Mouse (Mus musculus): ENCODE results near the gene Kcng1.
A peak's percentile ranks its signal among the peaks of the same experiment; 100 is the strongest.

Gene Kcng1

DNA sequence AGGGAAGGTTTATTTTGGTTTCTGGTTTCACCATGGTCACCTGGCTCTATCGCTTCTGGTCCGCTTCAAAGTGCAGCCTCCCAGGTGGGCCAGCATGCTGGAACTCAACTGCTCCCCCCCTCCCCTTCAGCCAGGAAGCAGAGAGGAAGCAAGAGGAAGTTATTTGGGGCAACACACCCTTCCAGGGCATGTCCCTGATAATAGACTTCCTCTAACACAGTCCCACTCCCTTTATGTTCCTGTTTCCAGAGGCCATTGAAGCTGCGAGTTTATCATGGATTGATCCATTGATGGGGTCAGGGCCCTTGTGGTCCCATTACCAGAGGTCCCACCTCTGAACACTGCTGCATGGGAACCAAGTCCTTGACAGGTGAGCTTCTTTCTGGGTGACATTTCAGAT, 21.4 kb downstream of the Kcng1 start:
- DNase-seq (ENCODE audit: inconsistent ontology term): no peak

DNA sequence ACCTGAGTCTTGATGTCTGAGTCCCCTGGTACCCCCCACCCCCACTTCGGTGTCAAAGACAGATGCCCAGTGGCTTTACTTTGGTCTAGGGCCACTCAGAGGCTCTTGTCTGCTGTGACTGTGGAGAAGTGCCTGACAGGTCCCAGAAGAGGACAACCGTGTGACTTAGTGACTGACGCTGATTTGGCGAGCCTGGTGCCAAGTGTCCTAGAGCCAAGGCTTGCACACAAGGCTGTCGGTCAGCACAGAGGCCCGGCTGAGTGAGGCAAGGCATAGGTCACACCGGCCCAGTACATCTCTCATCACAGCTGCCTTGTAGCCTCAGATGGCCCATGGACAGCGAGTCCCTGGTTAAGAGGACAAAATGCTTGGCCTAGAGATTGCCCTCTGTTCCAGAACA, 22.5 kb downstream of the Kcng1 start:
- DNase-seq (ENCODE audit: inconsistent ontology term): no peak

GRCm38 (mm10) chr2:168257188-168257587, 24.3 kb downstream of the Kcng1 start:
- DNase-seq (ENCODE audit: inconsistent ontology term): no peak

- no peak for DNase-seq (ENCODE audit: inconsistent ontology term)
These were observed 25.0 kb downstream of the Kcng1 start for GRCm38 (mm10) chr2:168256506-168256905.

GRCm38 (mm10) chr2:168253822-168254221, 27.7 kb downstream of the Kcng1 start:
- DNase-seq (ENCODE audit: inconsistent ontology term): no peak

DNA sequence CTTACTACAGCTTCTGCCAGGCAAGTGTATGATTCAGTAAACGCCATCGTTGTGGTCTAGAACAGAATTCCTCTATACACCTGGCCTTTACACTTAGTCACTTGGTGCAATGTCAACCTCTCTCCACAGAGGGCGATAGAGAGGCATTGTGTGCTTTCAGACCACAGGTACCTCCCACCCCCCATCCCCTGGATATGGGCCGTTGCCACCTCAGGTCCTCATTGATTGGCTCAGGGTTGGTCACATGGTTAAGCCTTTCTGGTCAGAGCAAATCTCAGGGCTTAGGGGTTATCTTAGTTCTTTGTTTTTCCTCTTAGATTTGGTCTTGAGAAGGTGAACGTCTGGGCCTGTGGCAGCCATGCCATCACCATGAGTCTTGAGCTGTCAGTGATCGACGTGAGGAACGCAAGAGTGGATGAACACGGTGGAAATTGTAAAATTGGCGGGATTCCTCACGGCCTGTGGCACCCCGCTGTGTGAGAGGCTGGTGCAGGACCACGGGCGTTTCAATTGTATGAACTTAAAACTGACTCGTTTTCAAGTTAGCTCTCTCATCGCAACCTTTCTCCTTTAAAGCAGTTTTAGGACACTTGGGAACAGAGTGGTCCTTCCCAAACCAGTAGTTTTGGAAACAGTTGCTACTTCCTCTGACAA, 28.8 kb downstream of the Kcng1 start:
- DNase-seq (ENCODE audit: inconsistent ontology term): peak; percentile 29

- peak; percentile 35 for DNase-seq (ENCODE audit: inconsistent ontology term)
These were observed 31.3 kb downstream of the Kcng1 start for GRCm38 (mm10) chr2:168250270-168250669.

- DNase-seq (ENCODE audit: inconsistent ontology term): peak; percentile 57
These were observed 32.7 kb downstream of the Kcng1 start for GRCm38 (mm10) chr2:168248856-168249245.

DNA sequence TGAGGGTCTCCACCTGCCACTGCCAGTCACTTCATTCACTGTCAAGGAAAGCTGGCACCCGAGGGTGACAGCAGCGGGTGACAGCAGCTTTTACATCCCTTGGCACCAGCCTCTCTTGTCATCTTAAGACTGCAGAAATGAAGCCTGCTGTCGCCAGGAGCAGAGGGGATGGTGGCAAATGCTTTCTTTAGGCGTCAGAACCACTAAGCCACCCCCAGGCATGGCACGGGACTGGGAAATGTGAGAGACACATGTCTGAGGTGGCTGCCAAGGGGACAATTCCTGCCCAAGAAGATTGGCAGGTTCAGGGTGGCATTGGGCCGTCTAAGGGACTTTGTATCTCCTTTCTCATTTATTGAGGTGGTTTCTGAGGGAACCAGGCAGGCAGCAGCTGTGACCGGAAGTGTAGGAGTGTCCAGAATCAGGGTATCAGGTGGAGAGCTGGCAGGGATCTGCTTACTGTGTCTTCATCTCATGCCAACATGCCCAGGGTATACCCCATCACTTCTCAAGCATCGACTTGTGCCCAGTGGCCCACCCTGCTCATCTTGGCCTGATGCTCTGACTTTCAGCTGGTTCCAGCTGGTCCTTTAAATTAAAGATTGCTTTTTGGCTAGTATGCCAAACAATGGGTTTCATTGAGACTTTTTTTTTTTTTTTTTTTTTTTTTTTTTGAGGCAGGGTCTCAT, 33.2 kb downstream of the Kcng1 start:
- no peak for DNase-seq (ENCODE audit: inconsistent ontology term)

DNA sequence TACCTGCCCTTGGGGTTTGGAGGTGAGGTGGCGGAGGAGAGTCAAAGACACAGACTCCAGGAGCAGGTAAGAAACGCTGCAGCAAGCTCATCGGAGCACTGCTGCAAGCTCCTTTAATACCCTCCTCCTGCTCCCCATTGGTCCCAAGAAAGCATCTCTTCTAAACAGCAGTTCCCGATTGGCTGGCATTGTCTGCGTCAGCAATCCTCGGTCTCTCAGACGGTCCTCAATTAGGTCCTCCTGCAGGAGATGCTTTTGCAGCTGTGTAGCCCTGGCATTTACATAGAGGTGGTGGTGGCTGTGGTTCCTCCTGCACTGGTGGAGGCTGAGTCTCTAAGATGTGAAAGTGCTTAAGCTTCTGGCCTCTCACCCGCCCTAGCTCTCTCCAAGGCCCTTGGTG, 36.0 kb downstream of the Kcng1 start:
- DNase-seq (ENCODE audit: inconsistent ontology term): no peak

DNA sequence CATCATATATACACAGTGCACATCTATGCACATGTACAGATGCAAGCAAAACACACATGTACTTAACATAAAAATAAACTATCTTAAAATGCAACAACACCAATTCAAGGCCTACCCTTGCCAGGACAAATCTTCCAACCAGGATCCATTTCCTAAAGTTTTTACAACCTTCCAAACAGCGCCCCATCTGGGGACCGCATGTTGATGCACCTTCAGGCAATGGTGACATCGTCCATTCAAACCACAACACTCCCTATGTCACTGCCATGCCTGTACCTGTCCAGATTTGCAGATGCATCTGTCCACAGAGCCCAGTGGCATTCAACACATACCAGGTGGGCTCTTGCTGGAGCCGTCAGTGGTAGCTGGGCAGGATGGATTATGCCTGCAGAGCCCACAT, 38.3 kb downstream of the Kcng1 start:
- DNase-seq (ENCODE audit: inconsistent ontology term): no peak

GRCm38 (mm10) chr2:168242841-168243240, 38.7 kb downstream of the Kcng1 start:
- no peak for DNase-seq (ENCODE audit: inconsistent ontology term)

DNA sequence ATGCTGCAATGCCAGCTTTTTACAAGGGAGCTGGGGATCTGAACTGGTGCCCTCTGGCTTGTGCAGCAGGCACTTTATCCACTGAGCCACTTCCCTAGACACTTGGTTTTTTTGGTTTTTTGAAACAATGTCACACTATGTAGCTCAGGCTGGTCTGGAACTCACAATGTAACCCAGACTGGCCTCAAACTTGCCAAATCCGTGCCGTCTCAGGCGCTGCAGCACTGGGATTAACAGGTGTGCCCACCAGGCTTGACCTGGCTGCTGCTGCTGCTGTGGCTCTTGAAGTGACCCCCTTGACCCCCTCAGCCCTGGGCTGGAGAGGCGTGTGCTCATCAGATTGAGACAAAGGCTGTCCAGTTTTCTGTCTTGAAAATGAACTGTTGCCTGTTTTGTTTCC, 43.2 kb downstream of the Kcng1 start:
- no peak for DNase-seq (ENCODE audit: inconsistent ontology term)

- DNase-seq (ENCODE audit: inconsistent ontology term): no peak
These were observed 48.2 kb downstream of the Kcng1 start for GRCm38 (mm10) chr2:168233286-168233685.

GRCm38 (mm10) chr2:168231471-168231829, 50.1 kb downstream of the Kcng1 start:
- DNase-seq (ENCODE audit: inconsistent ontology term): no peak

DNA sequence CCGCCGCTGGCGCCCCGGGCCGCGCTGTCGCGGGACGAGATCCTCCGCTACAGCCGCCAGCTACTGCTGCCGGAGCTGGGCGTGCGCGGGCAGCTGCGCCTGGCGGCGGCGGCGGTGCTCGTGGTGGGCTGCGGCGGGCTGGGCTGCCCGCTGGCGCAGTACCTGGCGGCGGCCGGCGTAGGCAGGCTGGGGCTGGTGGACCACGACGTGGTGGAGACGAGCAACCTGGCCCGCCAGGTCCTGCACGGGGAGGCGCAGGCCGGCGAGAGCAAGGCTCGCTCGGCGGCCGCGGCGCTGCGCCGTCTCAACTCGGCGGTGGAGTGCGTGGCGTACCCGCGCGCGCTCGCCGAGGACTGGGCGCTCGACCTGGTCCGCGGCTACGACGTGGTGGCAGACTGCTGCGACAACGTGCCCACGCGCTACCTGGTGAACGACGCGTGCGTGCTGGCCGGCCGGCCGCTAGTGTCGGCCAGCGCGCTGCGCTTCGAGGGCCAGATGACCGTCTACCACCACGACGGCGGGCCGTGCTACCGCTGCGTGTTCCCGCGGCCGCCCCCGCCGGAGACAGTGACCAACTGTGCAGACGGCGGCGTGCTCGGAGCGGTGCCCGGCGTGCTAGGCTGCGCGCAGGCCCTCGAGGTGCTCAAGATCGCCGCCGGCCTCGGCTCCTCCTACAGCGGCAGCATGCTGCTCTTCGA, 50.6 kb downstream of the Kcng1 start:
- no peak for DNase-seq (ENCODE audit: inconsistent ontology term)

DNA sequence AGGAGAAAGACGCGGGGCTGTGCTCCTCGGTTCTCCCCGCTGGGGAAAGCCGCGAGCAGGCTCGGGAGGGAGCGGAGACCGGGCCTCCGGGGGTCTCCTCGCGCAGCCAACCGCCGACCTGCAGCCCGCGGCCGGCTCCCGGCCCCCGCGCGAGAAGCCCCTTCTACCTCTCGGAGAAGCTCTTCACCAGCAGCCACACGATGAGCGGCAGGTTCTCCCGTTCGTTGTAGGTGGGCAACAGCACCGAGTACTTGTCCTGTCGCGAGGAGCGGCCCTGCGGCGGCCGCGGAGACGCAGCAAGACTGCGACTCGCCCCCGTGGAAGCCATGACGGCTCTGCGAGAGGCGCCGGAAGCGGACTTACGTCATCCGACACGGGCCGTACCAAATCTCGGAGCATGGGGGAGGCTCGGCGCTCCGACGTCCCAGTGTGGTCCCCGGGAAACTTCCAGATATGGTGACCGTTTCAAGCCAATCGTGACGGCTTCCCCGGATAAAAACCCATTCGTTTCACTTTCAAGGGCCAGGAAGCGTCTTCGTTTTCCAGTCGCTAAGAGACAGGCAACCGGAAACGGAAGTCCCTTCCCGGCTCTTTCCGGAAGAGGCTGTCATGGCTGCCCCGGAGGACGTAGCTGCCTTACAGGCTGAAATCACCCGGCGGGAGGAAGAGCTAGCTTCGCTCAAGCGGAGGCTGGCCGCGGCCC, 51.4 kb downstream of the Kcng1 start, which contains the start of the genes Gm20716, Dpm1 and Mocs3:
Gm20716 (minus strand) TSS at position 339 of the 703 bp plus-strand sequence.
Dpm1 (minus strand) TSS at position 566 of the 703 bp plus-strand sequence.
Mocs3 (plus strand) TSS at position 597 of the 703 bp plus-strand sequence.
- DNase-seq (ENCODE audit: inconsistent ontology term): peak; percentile 92

DNA sequence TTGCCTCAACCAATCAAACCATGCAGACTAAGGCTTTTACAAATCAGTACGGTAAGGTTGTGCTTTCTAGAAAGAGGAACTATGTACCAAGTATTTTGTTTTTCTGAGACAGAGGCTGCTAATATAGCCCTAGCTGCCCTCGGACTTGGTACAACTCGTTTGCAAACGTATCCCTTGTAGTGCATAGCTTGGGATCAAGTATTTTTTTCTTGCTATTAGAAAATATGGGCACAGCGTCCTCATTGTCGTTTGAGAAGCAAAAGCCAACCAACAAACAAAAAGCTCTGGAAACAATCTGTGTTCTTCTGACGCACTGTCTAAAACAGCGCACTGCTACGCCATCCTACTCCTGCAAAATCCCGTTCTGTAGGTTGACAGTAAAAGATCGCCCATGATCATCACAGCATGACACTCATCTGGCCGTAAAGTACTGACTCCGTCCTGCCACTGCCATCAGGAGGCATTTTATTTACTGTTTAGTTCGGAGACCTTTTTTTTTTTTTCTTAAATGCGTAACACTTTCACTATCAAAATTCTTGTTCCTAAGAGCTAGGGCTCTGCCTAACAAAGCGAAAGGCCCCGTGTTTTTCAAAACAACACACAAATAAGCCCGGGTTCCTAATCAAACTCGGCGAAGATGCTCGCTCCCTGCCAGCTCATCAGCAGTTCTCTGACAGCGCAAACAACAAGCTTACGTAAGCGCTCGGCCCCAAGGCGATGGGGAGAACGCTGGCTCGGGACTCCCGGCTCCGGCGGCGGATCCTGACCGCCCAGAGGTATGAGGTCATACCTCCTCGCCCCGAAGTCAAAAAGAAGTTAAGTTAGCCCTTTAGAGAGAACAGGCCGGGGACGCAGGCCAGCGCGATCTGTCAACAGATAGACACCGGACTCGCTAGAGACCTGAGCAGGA, 52.2 kb downstream of the Kcng1 start:
- peak; percentile 59 for DNase-seq (ENCODE audit: inconsistent ontology term)

GRCm38 (mm10) chr2:168223326-168223725, 58.2 kb downstream of the Kcng1 start:
- no peak for DNase-seq (ENCODE audit: inconsistent ontology term)

DNA sequence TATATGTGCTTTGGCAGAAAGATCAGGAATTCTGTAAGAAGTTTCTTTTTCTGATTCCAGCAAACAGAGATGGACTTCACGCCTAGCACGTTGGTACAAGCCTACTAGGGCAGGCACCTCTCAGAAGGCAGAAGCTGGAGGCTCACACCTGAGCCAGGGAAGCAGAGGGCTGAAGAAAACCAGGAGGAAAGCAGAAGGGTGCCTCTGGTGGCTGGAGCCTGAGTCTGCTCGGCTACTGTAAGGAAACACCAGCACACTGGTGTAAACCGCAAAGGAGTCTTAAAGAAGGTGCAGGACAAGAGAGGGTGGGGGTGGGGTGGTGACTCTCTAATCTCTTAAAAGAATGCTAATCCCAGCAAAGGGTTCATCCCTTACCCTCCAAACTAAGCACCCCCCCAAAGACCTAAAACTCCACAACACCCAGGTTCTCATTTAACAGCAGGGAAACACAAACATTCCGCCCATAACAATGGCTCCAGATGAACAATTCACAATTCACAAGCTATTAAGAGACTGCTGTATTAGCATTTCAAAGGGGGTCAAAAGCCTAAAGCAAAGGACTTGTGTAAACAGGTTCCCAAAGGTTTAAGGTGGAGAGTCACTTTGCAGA, 67.6 kb downstream of the Kcng1 start:
- DNase-seq (ENCODE audit: inconsistent ontology term): no peak

All from Muller cell, postnatal 12 days (primary cell).